Mouse (Mus musculus): ENCODE measurements around the gene Ctu2. TPM values are rescaled to one million over a fixed set of nuclear protein-coding genes. Genes with fewer than 3 reads are reported as not detected.
A peak's percentile ranks its signal among the peaks of the same experiment; 100 is the strongest.

Ctu2 gene
- polyA plus RNA-seq, 1 experiment from 2014 or later = 75.7 TPM

DNA sequence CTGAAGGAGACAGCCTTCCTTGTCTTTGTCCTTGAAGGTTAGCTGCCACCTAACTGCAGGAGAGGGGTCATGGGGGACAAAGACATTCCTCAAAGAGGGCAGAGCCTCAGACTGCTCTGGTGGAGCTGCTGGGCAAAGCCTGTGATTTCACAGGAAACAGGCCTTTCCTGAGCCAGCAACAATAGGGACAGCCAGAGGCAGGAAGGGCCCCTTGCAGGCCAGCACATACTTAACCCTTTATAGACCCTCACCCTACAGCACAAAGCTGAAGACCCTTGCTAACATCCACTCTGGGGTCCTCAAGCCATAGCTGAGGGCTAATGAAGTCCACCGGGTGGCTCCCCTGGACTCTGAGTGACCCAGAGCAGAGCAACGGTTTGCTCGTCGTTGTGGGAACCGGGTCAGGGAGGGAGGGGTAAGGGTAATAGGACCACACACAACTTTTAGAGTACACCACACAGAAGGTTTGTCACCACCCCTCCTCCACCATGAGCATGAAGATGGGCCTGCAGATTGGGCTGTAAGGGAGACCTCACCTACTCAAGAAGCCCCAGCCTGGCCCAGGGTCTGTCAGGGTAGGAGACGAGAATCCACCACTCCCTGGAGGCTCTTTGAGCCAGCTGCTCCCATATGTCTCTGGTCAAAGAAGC is 41.7 kb downstream of the Ctu2 start:
- DNase-seq (ENCODE audit: low spot score) = no peak

DNA sequence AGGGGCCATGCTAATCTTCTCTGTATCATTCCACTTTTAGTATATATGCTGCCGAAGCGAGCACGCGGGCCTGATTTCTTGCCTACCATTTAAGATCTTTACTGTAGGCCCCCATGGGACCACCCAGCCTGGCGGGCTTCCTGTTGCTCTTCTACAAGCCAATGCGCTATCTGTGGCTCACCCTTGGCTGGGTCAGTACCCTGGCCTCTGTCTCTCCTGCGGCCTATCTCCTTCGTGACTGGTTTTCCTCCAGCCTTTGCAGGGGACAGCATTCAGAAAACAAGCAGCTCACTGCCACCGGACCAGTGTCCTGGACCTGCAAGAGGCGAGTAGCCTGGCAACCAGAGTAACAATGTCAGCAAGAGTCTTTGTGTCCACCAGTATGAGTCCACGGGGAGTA is 44.7 kb downstream of the Ctu2 start:
- Histone ChIP-seq H3K4me3 (ENCODE audit: low read depth, low read length) (no peak overlapping the region), H3K4me2 (ENCODE audit: low read depth, low read length, severe bottlenecking) (no peak overlapping the region), H3K9me3 (ENCODE audit: control insufficient read depth, low read length) (no peaks in the 10 kb centered on the region), H3K27me3 (ENCODE audit: control insufficient read depth, insufficient read depth, low read length) (no peaks in the 10 kb centered on the region), H3K9ac (ENCODE audit: low read length) (no peak overlapping the region), H3K36me3 (ENCODE audit: control insufficient read depth, insufficient read depth, low read length) (no peaks in the 10 kb centered on the region), H3K4me1 (replicated peaks; ENCODE audit: control insufficient read depth, insufficient read depth, low read length) (peaks cover 25% of the 10 kb centered on the region), H3K27ac (ENCODE audit: low read depth, low read length) (no peak overlapping the region)
- no peak for DNase-seq (ENCODE audit: low spot score)
- WGBS = 83% methylated on average over 11 of the region's 11 CpGs
- ATAC-seq (replicated peaks; ENCODE audit: low FRiP score) = no peak

More for the DNA sequence above, 41.7 kb downstream of the Ctu2 start:
- H3K27me3 ChIP-seq (ENCODE audit: control insufficient read depth, insufficient read depth, low read length) = no peaks in the 10 kb centered on the region
- ATAC-seq (replicated peaks; ENCODE audit: low FRiP score) = no peak
- 26% methylated on average over 6 of the region's 6 CpGs for WGBS
- no peak overlapping the region for H3K4me3 ChIP-seq (ENCODE audit: low read depth, low read length)
- peaks cover 9% of the 10 kb centered on the region for H3K4me1 ChIP-seq (replicated peaks; ENCODE audit: control insufficient read depth, insufficient read depth, low read length)
- peak overlapping the region; percentile 33 for H3K9ac ChIP-seq (ENCODE audit: low read length)
- H3K36me3 ChIP-seq (ENCODE audit: control insufficient read depth, insufficient read depth, low read length) = no peaks in the 10 kb centered on the region
- peak overlapping the region; percentile 41; the same call in 1 of the 2 replicates for H3K27ac ChIP-seq (ENCODE audit: low read depth, low read length)
- no peaks in the 10 kb centered on the region for H3K9me3 ChIP-seq (ENCODE audit: control insufficient read depth, low read length)
- 0 out of 2 replicates have a peak overlapping the region, but pooled peaks have one; percentile 15 for H3K4me2 ChIP-seq (ENCODE audit: low read depth, low read length, severe bottlenecking)

DNA sequence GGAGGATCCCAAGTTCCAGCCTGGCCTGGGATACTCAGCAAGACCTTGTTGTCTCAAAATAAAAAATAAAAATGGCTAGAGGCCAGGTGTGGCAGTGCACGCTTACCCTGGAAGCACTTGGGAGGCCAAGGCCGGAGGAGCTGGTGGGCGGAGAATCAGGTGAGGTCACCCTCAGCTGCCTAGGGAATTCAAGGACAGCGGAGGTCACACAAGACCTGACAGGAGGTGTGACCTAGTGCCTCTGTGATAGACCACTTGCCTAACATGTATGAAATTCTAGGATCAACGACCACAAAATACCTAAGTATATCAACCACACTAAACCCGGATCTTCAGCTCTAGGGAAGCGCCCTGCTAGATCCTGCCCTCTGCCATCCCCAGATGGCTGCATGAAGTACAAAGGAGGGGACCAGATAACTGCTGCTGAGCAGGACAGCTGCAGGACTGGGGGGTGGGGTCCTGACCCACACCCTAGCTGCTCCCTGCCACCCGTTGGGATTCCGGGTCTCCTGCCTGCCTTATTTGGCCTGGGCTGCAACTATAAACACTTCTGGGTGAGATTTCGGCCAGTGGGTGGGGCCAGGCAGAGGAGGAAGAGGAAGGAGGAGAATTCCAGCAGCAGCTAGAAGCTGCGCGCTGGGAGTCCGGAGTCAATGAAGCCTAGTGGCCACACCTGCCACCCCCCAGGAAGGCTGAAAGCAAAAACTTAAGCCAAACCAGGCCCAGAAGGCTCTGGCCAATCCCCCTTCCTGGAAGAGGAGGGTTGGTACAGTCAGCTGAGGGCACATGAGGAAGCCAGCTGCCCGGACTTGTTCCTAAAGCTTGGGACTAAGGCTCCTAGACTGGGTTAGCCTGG is 47.1 kb downstream of the Ctu2 start:
- Histone ChIP-seq H3K4me1 (replicated peaks; ENCODE audit: control insufficient read depth, insufficient read depth, low read length) (peaks cover 17% of the 10 kb centered on the region), H3K4me3 (ENCODE audit: low read depth, low read length) (no peak overlapping the region), H3K4me2 (ENCODE audit: low read depth, low read length, severe bottlenecking) (peak overlapping the region; percentile 15; the same call in 1 of the 2 replicates), H3K27me3 (ENCODE audit: control insufficient read depth, insufficient read depth, low read length) (no peaks in the 10 kb centered on the region), H3K36me3 (ENCODE audit: control insufficient read depth, insufficient read depth, low read length) (no peaks in the 10 kb centered on the region), H3K27ac (ENCODE audit: low read depth, low read length) (peak overlapping the region; percentile 28), H3K9ac (ENCODE audit: low read length) (peak overlapping the region; percentile 12; the same call in 1 of the 2 replicates), H3K9me3 (ENCODE audit: control insufficient read depth, low read length) (no peaks in the 10 kb centered on the region)
- DNase-seq (ENCODE audit: low spot score) = no peak
- ATAC-seq (replicated peaks; ENCODE audit: low FRiP score) = no peak
- 64% methylated on average over 14 of the region's 14 CpGs for WGBS

- peaks cover 16% of the 10 kb centered on the region for H3K4me1 ChIP-seq (replicated peaks; ENCODE audit: control insufficient read depth, insufficient read depth, low read length)
- 0 out of 2 replicates have a peak, but pooled peaks have one; percentile 42 for ATAC-seq (replicated peaks; ENCODE audit: low FRiP score)
These were observed 47.9 kb downstream of the Ctu2 start for GRCm38 (mm10) chr8:122523652-122524360.

DNA sequence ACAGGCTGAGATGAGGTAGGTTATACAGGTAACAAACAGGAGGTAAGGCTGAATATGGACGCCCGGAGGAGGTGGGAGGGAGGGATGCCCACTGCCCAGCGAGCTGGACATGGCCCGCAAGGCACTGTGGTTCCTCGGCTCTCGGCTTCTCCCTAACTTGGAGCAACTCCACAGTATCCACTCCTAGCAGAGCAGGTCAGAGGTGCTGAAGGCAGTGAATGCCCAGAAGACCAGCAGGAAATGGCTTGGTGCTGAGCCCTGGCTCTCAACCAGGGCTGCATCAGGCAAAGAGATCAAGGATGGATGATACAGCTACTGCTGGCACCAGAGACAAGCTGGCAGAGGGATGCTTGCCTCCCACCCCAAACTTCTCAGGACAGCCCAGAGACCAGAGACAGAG is 48.6 kb downstream of the Ctu2 start:
- H3K36me3 ChIP-seq (ENCODE audit: control insufficient read depth, insufficient read depth, low read length) = no peaks in the 10 kb centered on the region
- H3K27me3 ChIP-seq (ENCODE audit: control insufficient read depth, insufficient read depth, low read length) = no peaks in the 10 kb centered on the region
- ATAC-seq (replicated peaks; ENCODE audit: low FRiP score) (no peak), DNase-seq (ENCODE audit: low spot score) (no peak)
- no peak overlapping the region for H3K9ac ChIP-seq (ENCODE audit: low read length)
- 0 out of 2 replicates have a peak overlapping the region, but pooled peaks have one; percentile 36 for H3K4me2 ChIP-seq (ENCODE audit: low read depth, low read length, severe bottlenecking)
- H3K4me3 ChIP-seq (ENCODE audit: low read depth, low read length) = no peak overlapping the region
- H3K4me1 ChIP-seq (replicated peaks; ENCODE audit: control insufficient read depth, insufficient read depth, low read length) = peaks cover 16% of the 10 kb centered on the region
- H3K27ac ChIP-seq (ENCODE audit: low read depth, low read length) = no peak overlapping the region
- WGBS = 75% methylated on average over 6 of the region's 6 CpGs
- H3K9me3 ChIP-seq (ENCODE audit: control insufficient read depth, low read length) = no peaks in the 10 kb centered on the region

More at GRCm38 (mm10) chr8:122523652-122524360, 47.9 kb downstream of the Ctu2 start:
- WGBS = 22% methylated on average over 23 of the region's 23 CpGs
- DNase-seq (ENCODE audit: low spot score) = peak; percentile 78
- H3K27me3 ChIP-seq (ENCODE audit: control insufficient read depth, insufficient read depth, low read length) = no peaks in the 10 kb centered on the region
- H3K36me3 ChIP-seq (ENCODE audit: control insufficient read depth, insufficient read depth, low read length) = no peaks in the 10 kb centered on the region
- peak overlapping the region; percentile 28; the same call in 1 of the 2 replicates for H3K27ac ChIP-seq (ENCODE audit: low read depth, low read length)
- peak overlapping the region; percentile 12; the same call in 1 of the 2 replicates for H3K9ac ChIP-seq (ENCODE audit: low read length)
- H3K4me3 ChIP-seq (ENCODE audit: low read depth, low read length) = no peak overlapping the region
- H3K4me2 ChIP-seq (ENCODE audit: low read depth, low read length, severe bottlenecking) = peak overlapping the region; percentile 36
- no peaks in the 10 kb centered on the region for H3K9me3 ChIP-seq (ENCODE audit: control insufficient read depth, low read length)

DNA sequence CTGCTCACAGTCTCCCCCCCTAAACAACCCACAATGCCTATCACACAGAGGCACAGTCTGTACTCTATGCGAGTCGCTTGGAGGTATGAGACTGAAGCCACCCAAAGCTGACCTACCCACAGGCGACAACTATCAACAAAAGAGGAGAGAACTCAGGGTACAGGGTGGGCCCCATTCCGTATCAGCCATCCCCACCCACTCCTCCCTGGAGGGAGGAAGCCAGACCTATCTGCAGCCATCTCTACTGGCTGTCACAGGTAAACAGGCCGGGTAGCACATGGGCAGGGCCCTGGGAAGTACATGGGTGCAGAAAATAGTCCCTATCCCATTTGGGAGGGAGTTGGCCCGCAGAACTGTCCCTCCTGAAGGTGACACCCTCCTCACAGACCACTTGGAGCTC is 49.1 kb downstream of the Ctu2 start:
- Histone ChIP-seq H3K4me3 (ENCODE audit: low read depth, low read length) (no peak overlapping the region), H3K9me3 (ENCODE audit: control insufficient read depth, low read length) (no peaks in the 10 kb centered on the region), H3K36me3 (ENCODE audit: control insufficient read depth, insufficient read depth, low read length) (no peaks in the 10 kb centered on the region), H3K9ac (ENCODE audit: low read length) (no peak overlapping the region), H3K4me1 (replicated peaks; ENCODE audit: control insufficient read depth, insufficient read depth, low read length) (peaks cover 16% of the 10 kb centered on the region), H3K27me3 (ENCODE audit: control insufficient read depth, insufficient read depth, low read length) (no peaks in the 10 kb centered on the region), H3K27ac (ENCODE audit: low read depth, low read length) (no peak overlapping the region), H3K4me2 (ENCODE audit: low read depth, low read length, severe bottlenecking) (no peak overlapping the region)
- no peak for DNase-seq (ENCODE audit: low spot score)
- 81% methylated on average over 6 of the region's 6 CpGs for WGBS
- no peak for ATAC-seq (replicated peaks; ENCODE audit: low FRiP score)

GRCm38 (mm10) chr8:122526084-122526483 is 50.1 kb downstream of the Ctu2 start:
- Histone ChIP-seq H3K27me3 (ENCODE audit: control insufficient read depth, insufficient read depth, low read length) (no peaks in the 10 kb centered on the region), H3K4me1 (replicated peaks; ENCODE audit: control insufficient read depth, insufficient read depth, low read length) (peaks cover 16% of the 10 kb centered on the region), H3K4me3 (ENCODE audit: low read depth, low read length) (no peak overlapping the region), H3K27ac (ENCODE audit: low read depth, low read length) (no peak overlapping the region), H3K36me3 (ENCODE audit: control insufficient read depth, insufficient read depth, low read length) (no peaks in the 10 kb centered on the region), H3K4me2 (ENCODE audit: low read depth, low read length, severe bottlenecking) (no peak overlapping the region), H3K9me3 (ENCODE audit: control insufficient read depth, low read length) (no peaks in the 10 kb centered on the region), H3K9ac (ENCODE audit: low read length) (no peak overlapping the region)
- 85% methylated on average over 3 of the region's 3 CpGs for WGBS
- DNase-seq (ENCODE audit: low spot score) = no peak
- no peak for ATAC-seq (replicated peaks; ENCODE audit: low FRiP score)

GRCm38 (mm10) chr8:122526526-122527170 is 50.7 kb downstream of the Ctu2 start:
- ATAC-seq (replicated peaks; ENCODE audit: low FRiP score) = no peak
- WGBS = 78% methylated on average over 7 of the region's 7 CpGs
- no peak overlapping the region for H3K27ac ChIP-seq (ENCODE audit: low read depth, low read length)

More at GRCm38 (mm10) chr8:122526526-122527170, 50.7 kb downstream of the Ctu2 start:
- Histone ChIP-seq H3K9me3 (ENCODE audit: control insufficient read depth, low read length) (no peaks in the 10 kb centered on the region), H3K4me3 (ENCODE audit: low read depth, low read length) (no peak overlapping the region), H3K27me3 (ENCODE audit: control insufficient read depth, insufficient read depth, low read length) (no peaks in the 10 kb centered on the region), H3K36me3 (ENCODE audit: control insufficient read depth, insufficient read depth, low read length) (no peaks in the 10 kb centered on the region), H3K4me2 (ENCODE audit: low read depth, low read length, severe bottlenecking) (no peak overlapping the region), H3K4me1 (replicated peaks; ENCODE audit: control insufficient read depth, insufficient read depth, low read length) (peaks cover 16% of the 10 kb centered on the region), H3K9ac (ENCODE audit: low read length) (no peak overlapping the region)
- no peak for DNase-seq (ENCODE audit: low spot score)

All from forebrain, embryonic 11.5 days (tissue).